ENCODE assay signal across 8 mouse cellular contexts in genomic region chr1:104944470-104945109, GRCm38 (mm10).
A peak's percentile ranks its signal among the peaks of the same experiment; 100 is the strongest.
DNase-seq lines count a peak whose midpoint lies in the region; ATAC-seq and TF ChIP-seq lines count a peak whose summit lies in the region.

No protein-coding gene starts in this region.

- H3K36me3 ChIP-seq in embryonic facial prominence, embryonic 15.5 days = no peaks in the 10 kb centered on the region

- ATAC-seq in embryonic facial prominence, embryonic 15.5 days (ENCODE audit: insufficient number of reproducible peaks, low FRiP score, low TSS enrichment, low read depth) = peak; percentile 73

- H3K9ac ChIP-seq in embryonic facial prominence, embryonic 15.5 days = no peak overlapping the region

- H3K4me1 ChIP-seq in embryonic facial prominence, embryonic 15.5 days = no peaks in the 10 kb centered on the region

- no peaks in the 10 kb centered on the region for H3K27me3 ChIP-seq in embryonic facial prominence, embryonic 15.5 days

- H3K4me2 ChIP-seq in embryonic facial prominence, embryonic 15.5 days (replicated peaks) = no peak overlapping the region

- no peak overlapping the region for H3K4me3 ChIP-seq in gastrocnemius, adult 2 months
- H3K4me3 ChIP-seq in embryonic facial prominence, embryonic 15.5 days (replicated peaks) = no peak overlapping the region

- intact Hi-C loops in gastrocnemius, adult 2 months (cut with DNase I) = no loop called here
- intact Hi-C loops in gastrocnemius, postnatal 36 days (cut with DNase I) = no loop called here

- no peaks in the 10 kb centered on the region for H3K9me3 ChIP-seq in embryonic facial prominence, embryonic 15.5 days (replicated peaks)

- H3K27ac ChIP-seq in gastrocnemius, adult 2 months = no peak overlapping the region
- no peak overlapping the region for H3K27ac ChIP-seq in embryonic facial prominence, embryonic 15.5 days (replicated peaks)

- peak; percentile 25 for DNase-seq in gastrocnemius, adult 2 months
- no peak for DNase-seq in gastrocnemius, postnatal 36 days
- peak; percentile 8 for DNase-seq in adrenal gland, postnatal 25 days
- DNase-seq in hindlimb bud, embryonic 11.5 days (ENCODE audit: extremely low spot score, low read depth, low spot score) = peak; percentile 24
- peak; percentile 22 for DNase-seq in left cerebral cortex, adult 8-10 months (ENCODE audit: low spot score in 2 of 2)
- peak; percentile 76 for DNase-seq in retina, postnatal 1 day
- no peak for DNase-seq in spleen, postnatal 36 days (ENCODE audit: low spot score in 2 of 2)

- TF ChIP-seq CTCF in gastrocnemius, adult 2 months (IDR thresholded peaks at IDR 0.05) = peak; percentile 61

- WGBS in embryonic facial prominence, embryonic 15.5 days = 11% methylated on average over 2 of the region's 2 CpGs

Comparison
In these comparisons a context has a peak if more than half of its experiments do, and no peak if none do; other contexts are left out.
1. DNase-seq: peak in gastrocnemius, adult 2 months (single experiment), adrenal gland, postnatal 25 days (single experiment), hindlimb bud, embryonic 11.5 days (single experiment), left cerebral cortex, adult 8-10 months (2 of 2) and retina, postnatal 1 day (single experiment); none in gastrocnemius, postnatal 36 days (0 of 2) and spleen, postnatal 36 days (0 of 2).